Mouse (Mus musculus) embryonic facial prominence, embryonic 14.5 days (tissue): ENCODE measurements around the gene Itprip. TPM values are rescaled to one million over a fixed set of nuclear protein-coding genes. Genes with fewer than 3 reads are reported as not detected.

Experiments used
- ATAC-seq: fragments of 200-750 bp; cut with Nextera tagmentation; 2 replicates; pipeline ENCODE4 v1.8.0; 2017; ENCODE audit warnings: low read depth, moderate number of reproducible peaks, moderate TSS enrichment
- DNase-seq: peaks from one replicate; pipeline ENCODE4 v3.0.0-alpha.2; 2015; ENCODE audit warnings: low spot score
- H3K27ac ChIP-seq: fragments of 300-500 bp; sonication (generic); replicated peaks from 2 replicates; pipeline ENCODE4 v1.5.1; 2014; ENCODE audit warnings: low read depth, mild to moderate bottlenecking, low read length, moderate library complexity
- H3K27me3 ChIP-seq: fragments of 300-500 bp; sonication (generic); replicated peaks from 2 replicates; pipeline ENCODE4 v1.6.1; 2014; ENCODE audit warnings: low read length; ENCODE audit not compliant: control insufficient read depth, insufficient read depth
- H3K36me3 ChIP-seq: fragments of 300-500 bp; sonication (generic); 2 replicates; pipeline ENCODE4 v1.6.1; 2014; ENCODE audit warnings: low read length, mixed read lengths; ENCODE audit not compliant: control insufficient read depth, insufficient read depth
- H3K4me1 ChIP-seq: fragments of 300-500 bp; sonication (generic); 2 replicates; pipeline ENCODE4 v1.6.1; 2014; ENCODE audit warnings: antibody characterized with exemption, low read length; ENCODE audit not compliant: control insufficient read depth, insufficient read depth
- H3K4me2 ChIP-seq: fragments of 300-500 bp; sonication (generic); 2 replicates; pipeline ENCODE4 v1.6.1; 2014; ENCODE audit warnings: low read depth, mild to moderate bottlenecking, low read length, moderate library complexity, mixed read lengths
- H3K4me3 ChIP-seq: fragments of 300-500 bp; sonication (generic); 2 replicates; pipeline ENCODE4 v1.5.1; 2014; ENCODE audit warnings: low read depth, mild to moderate bottlenecking, low read length
- H3K9ac ChIP-seq: fragments of 300-500 bp; sonication (generic); 2 replicates; pipeline ENCODE4 v1.6.1; 2014; ENCODE audit warnings: low read depth, mild to moderate bottlenecking, low read length, moderate library complexity, mixed read lengths
- H3K9me3 ChIP-seq: fragments of 300-500 bp; sonication (generic); 2 replicates; pipeline ENCODE4 v1.6.1; 2016; ENCODE audit warnings: low read length; ENCODE audit not compliant: control insufficient read depth
- WGBS: fragments of 180-500 bp; shearing (Covaris S2); extraction: QIAGEN DNeasy Blood & Tissue Kit; methylation state at CpG from one replicate; pipeline ENCODE4 v1.1.7; 2014; 5-methylcytosine and 5-hydroxymethylcytosine counted together
- polyA plus RNA-seq: library from polyadenylated mRNA; unstranded; fragments of >200 nt; fragmentation: Nextera tagmentation; extraction: Ambion mirVana; gene quantifications from 2 replicates; pipeline ENCODE4 v1.2.1, GENCODE M21; 2014

Itprip gene
- polyA plus RNA-seq, 1 experiment from 2014 or later: 10.7 TPM

- Histone ChIP-seq H3K4me2 (peak overlapping the region; percentile 53), H3K9me3 (no peaks in the 10 kb centered on the region), H3K36me3 (no peaks in the 10 kb centered on the region), H3K9ac (peak overlapping the region; percentile 66), H3K4me1 (peaks cover 16% of the 10 kb centered on the region; the same call in 1 of the 2 replicates), H3K4me3 (peak overlapping the region; percentile 31), H3K27ac (peak overlapping the region; percentile 86), H3K27me3 (no peaks in the 10 kb centered on the region)
- 1% methylated on average over 9 of the region's 10 CpGs for WGBS
- DNase-seq: peak; percentile 67
- peak; percentile 71 for ATAC-seq
Measured at GRCm38 (mm10) chr19:47909387-47910116, 9.5 kb downstream of the Itprip start.

- H3K4me1 ChIP-seq: peaks cover 16% of the 10 kb centered on the region; the same call in 1 of the 2 replicates
- 20% methylated on average over 6 of the region's 6 CpGs for WGBS
- peak; percentile 64 for ATAC-seq
- peak overlapping the region; percentile 53 for H3K4me2 ChIP-seq
- H3K27ac ChIP-seq: peak overlapping the region; percentile 86
- H3K4me3 ChIP-seq: peak overlapping the region; percentile 31
- H3K27me3 ChIP-seq: no peaks in the 10 kb centered on the region
- peak; percentile 54 for DNase-seq
- no peaks in the 10 kb centered on the region for H3K36me3 ChIP-seq
- no peaks in the 10 kb centered on the region for H3K9me3 ChIP-seq
- peak overlapping the region; percentile 66 for H3K9ac ChIP-seq
Measured at GRCm38 (mm10) chr19:47908961-47909371, 10.1 kb downstream of the Itprip start.

GRCm38 (mm10) chr19:47907596-47907995, 11.5 kb downstream of the Itprip start:
- Histone ChIP-seq H3K27ac (no peak overlapping the region), H3K4me3 (no peak overlapping the region), H3K4me2 (no peak overlapping the region), H3K4me1 (peaks cover 28% of the 10 kb centered on the region; the same call in 1 of the 2 replicates), H3K9ac (no peak overlapping the region), H3K27me3 (no peaks in the 10 kb centered on the region), H3K36me3 (no peaks in the 10 kb centered on the region), H3K9me3 (no peaks in the 10 kb centered on the region)
- ATAC-seq (no peak), DNase-seq (no peak)
- 87% methylated on average over 9 of the region's 9 CpGs for WGBS

- WGBS: 79% methylated on average over 5 of the region's 5 CpGs
- H3K27me3 ChIP-seq: no peaks in the 10 kb centered on the region
- no peaks in the 10 kb centered on the region for H3K36me3 ChIP-seq
- no peak overlapping the region for H3K4me3 ChIP-seq
- H3K9me3 ChIP-seq: no peaks in the 10 kb centered on the region
- no peak for DNase-seq
- H3K4me2 ChIP-seq: no peak overlapping the region
- H3K4me1 ChIP-seq: peaks cover 29% of the 10 kb centered on the region; the same call in 1 of the 2 replicates
- no peak overlapping the region for H3K27ac ChIP-seq
- ATAC-seq: no peak
- no peak overlapping the region for H3K9ac ChIP-seq
Measured at GRCm38 (mm10) chr19:47905603-47906002, 13.5 kb downstream of the Itprip start.

GRCm38 (mm10) chr19:47905081-47905480, 14.0 kb downstream of the Itprip start:
- H3K4me3 ChIP-seq: no peak overlapping the region
- H3K9ac ChIP-seq: no peak overlapping the region

GRCm38 (mm10) chr19:47903679-47904078, 15.4 kb downstream of the Itprip start:
- Histone ChIP-seq H3K9ac (no peak overlapping the region), H3K36me3 (no peaks in the 10 kb centered on the region), H3K9me3 (no peaks in the 10 kb centered on the region), H3K27me3 (no peaks in the 10 kb centered on the region), H3K27ac (no peak overlapping the region), H3K4me3 (no peak overlapping the region), H3K4me1 (peaks cover 17% of the 10 kb centered on the region; the same call in 1 of the 2 replicates), H3K4me2 (no peak overlapping the region)
- 58% methylated on average over 4 of the region's 4 CpGs for WGBS
- no peak for DNase-seq
- no peak for ATAC-seq

More at GRCm38 (mm10) chr19:47905081-47905480, 14.0 kb downstream of the Itprip start:
- ATAC-seq (no peak), DNase-seq (no peak)
- peaks cover 26% of the 10 kb centered on the region; the same call in 1 of the 2 replicates for H3K4me1 ChIP-seq
- no peak overlapping the region for H3K4me2 ChIP-seq
- no peaks in the 10 kb centered on the region for H3K27me3 ChIP-seq
- no peaks in the 10 kb centered on the region for H3K36me3 ChIP-seq
- H3K9me3 ChIP-seq: no peaks in the 10 kb centered on the region
- WGBS: 83% methylated on average over 4 of the region's 4 CpGs
- H3K27ac ChIP-seq: no peak overlapping the region

- DNase-seq (peak; percentile 70), ATAC-seq (0 out of 2 replicates have a peak, but pooled peaks have one; percentile 13)
- no peak overlapping the region for H3K9ac ChIP-seq
- peaks cover 14% of the 10 kb centered on the region; the same call in 1 of the 2 replicates for H3K4me1 ChIP-seq
- no peak overlapping the region for H3K4me3 ChIP-seq
- 52% methylated on average over 13 of the region's 13 CpGs for WGBS
- H3K36me3 ChIP-seq: no peaks in the 10 kb centered on the region; the same call in 1 of the 2 replicates
- no peaks in the 10 kb centered on the region for H3K9me3 ChIP-seq
- no peaks in the 10 kb centered on the region for H3K27me3 ChIP-seq
- no peak overlapping the region for H3K4me2 ChIP-seq
- no peak overlapping the region; the same call in 1 of the 2 replicates for H3K27ac ChIP-seq
Measured at GRCm38 (mm10) chr19:47902316-47903201, 16.5 kb downstream of the Itprip start.

- H3K27me3 ChIP-seq: no peaks in the 10 kb centered on the region
- no peak overlapping the region for H3K4me3 ChIP-seq
- no peaks in the 10 kb centered on the region for H3K9me3 ChIP-seq
- no peak overlapping the region for H3K9ac ChIP-seq
- H3K4me1 ChIP-seq: peaks cover 14% of the 10 kb centered on the region; the same call in 1 of the 2 replicates
- no peak overlapping the region for H3K27ac ChIP-seq
- H3K4me2 ChIP-seq: no peak overlapping the region
- H3K36me3 ChIP-seq: peaks cover 16% of the 10 kb centered on the region; the same call in 1 of the 2 replicates
- ATAC-seq (peak; percentile 24; the same call in 1 of the 2 replicates), DNase-seq (peak; percentile 71)
- WGBS: 73% methylated on average over 10 of the region's 10 CpGs
Measured at GRCm38 (mm10) chr19:47900558-47900957, 18.5 kb downstream of the Itprip start.
